Mouse (Mus musculus) MEL (cell line): ENCODE data around the gene Ccdc57. TPM values are rescaled to one million over a fixed set of nuclear protein-coding genes. Genes with fewer than 3 reads are reported as not detected.

Experiments
- DNase-seq: peaks from one replicate; pipeline ENCODE4 v3.0.0; 2011; ENCODE audit warnings: low read depth, low spot score
- H3K27ac ChIP-seq: 2 replicates; pipeline ENCODE4 v1.5.1; 2012; ENCODE audit warnings: low read depth, mild to moderate bottlenecking, control low read depth, low read length, moderate library complexity; ENCODE audit not compliant: control insufficient read depth
- H3K27me3 ChIP-seq, 2 experiments: fragments of 150-350 bp in 1 of 2; sonication (generic) in 1 of 2; 2 replicates each; pipeline ENCODE4 v1.6.1; 2012; ENCODE audit warnings: low read length in 2 of 2, mild to moderate bottlenecking in 2 of 2, improper control_type of control experiment in 1 of 2, moderate library complexity in 1 of 2; ENCODE audit not compliant: insufficient read depth in 2 of 2, control insufficient read depth in 1 of 2
- H3K36me3 ChIP-seq, 2 experiments: 2 replicates each; pipeline ENCODE4 v1.6.1; 2012 to 2014; ENCODE audit warnings: low read length in 2 of 2, improper control_type of control experiment in 1 of 2, inconsistent platforms in 1 of 2, mild to moderate bottlenecking in 1 of 2; ENCODE audit not compliant: insufficient read depth in 2 of 2, control insufficient read depth in 1 of 2
- H3K4me1 ChIP-seq, 2 experiments: fragments of 150-350 bp in 1 of 2; sonication (generic) in 1 of 2; 2 replicates each; pipeline ENCODE4 v1.6.1; 2012; ENCODE audit warnings: low read length in 2 of 2, improper control_type of control experiment in 1 of 2, mild to moderate bottlenecking in 1 of 2; ENCODE audit not compliant: insufficient read depth in 2 of 2, control insufficient read depth in 1 of 2
- H3K4me3 ChIP-seq, 2 experiments: fragments of 150-350 bp in 1 of 2; sonication (generic) in 1 of 2; 2 replicates each; pipeline ENCODE4 v1.5.1; 2012; ENCODE audit warnings: low read depth in 2 of 2, low read length in 2 of 2, mild to moderate bottlenecking in 2 of 2, moderate library complexity in 2 of 2, control low read depth in 1 of 2, improper control_type of control experiment in 1 of 2; ENCODE audit not compliant: control insufficient read depth in 1 of 2, insufficient read depth in 1 of 2
- H3K79me2 ChIP-seq: 2 replicates; pipeline ENCODE4 v1.6.1; 2012; ENCODE audit warnings: mild to moderate bottlenecking, low read length, moderate library complexity; ENCODE audit not compliant: control insufficient read depth, poor library complexity, insufficient read depth
- H3K9ac ChIP-seq: 2 replicates; pipeline ENCODE4 v1.6.1; 2012; ENCODE audit warnings: low read depth, mild to moderate bottlenecking, control low read depth, low read length, moderate library complexity; ENCODE audit not compliant: control insufficient read depth, poor library complexity, severe bottlenecking
- H3K9me3 ChIP-seq: fragments of 150-350 bp; sonication (generic); replicated peaks from 2 replicates; pipeline ENCODE4 v1.6.1; 2012; ENCODE audit warnings: mild to moderate bottlenecking, low read length, improper control_type of control experiment, moderate library complexity; ENCODE audit not compliant: insufficient read depth
- BHLHE40 ChIP-seq: IDR thresholded peaks from 2 replicates; pipeline ENCODE4 v1.6.1; 2012; ENCODE audit warnings: low read depth, mild to moderate bottlenecking, inconsistent platforms, low read length, improper control_type of control experiment, borderline replicate concordance
- CHD2 ChIP-seq: IDR thresholded peaks from 2 replicates; pipeline ENCODE4 v1.6.1; 2011; ENCODE audit warnings: low read length, improper control_type of control experiment
- ELF1 ChIP-seq: IDR thresholded peaks from 2 replicates; pipeline ENCODE4 v1.6.1; 2014; ENCODE audit warnings: low read depth, mild to moderate bottlenecking, inconsistent platforms, low read length, improper control_type of control experiment, moderate library complexity
- EP300 ChIP-seq, 2 experiments: IDR thresholded peaks; 2 replicates each; pipeline ENCODE4 v1.6.1; 2011; ENCODE audit warnings: improper control_type of control experiment in 2 of 2, low read length in 2 of 2, low read depth in 1 of 2, mild to moderate bottlenecking in 1 of 2
- ETS1 ChIP-seq: IDR thresholded peaks from 2 replicates; pipeline ENCODE4 v1.6.1; 2012; ENCODE audit warnings: low read depth, mild to moderate bottlenecking, inconsistent platforms, low read length, improper control_type of control experiment, moderate library complexity
- GABPA ChIP-seq: IDR thresholded peaks from 2 replicates; pipeline ENCODE4 v1.6.1; 2012; ENCODE audit warnings: low read depth, mild to moderate bottlenecking, inconsistent platforms, low read length, improper control_type of control experiment, moderate library complexity
- JUND ChIP-seq: IDR thresholded peaks from 2 replicates; pipeline ENCODE4 v1.6.1; 2011; ENCODE audit warnings: low read depth, mild to moderate bottlenecking, improper control_type of control experiment, low read length
- KAT2A ChIP-seq: conservative IDR thresholded peaks from 2 replicates; pipeline ENCODE4 v1.6.1; 2012; ENCODE audit warnings: low read depth, low read length, improper control_type of control experiment, inconsistent platforms
- MAX ChIP-seq: IDR thresholded peaks from 2 replicates; pipeline ENCODE4 v1.6.1; 2011; ENCODE audit warnings: low read length, improper control_type of control experiment
- MEF2A ChIP-seq: IDR thresholded peaks from 2 replicates; pipeline ENCODE4 v1.6.1; 2014; ENCODE audit warnings: low read depth, mild to moderate bottlenecking, inconsistent platforms, low read length, improper control_type of control experiment; ENCODE audit not compliant: poor library complexity, insufficient replicate concordance, severe bottlenecking; ENCODE audit errors: extremely low read depth
- MYC ChIP-seq: IDR thresholded peaks from 2 replicates; pipeline ENCODE4 v1.6.1; 2011; ENCODE audit warnings: low read depth, mild to moderate bottlenecking, low read length, improper control_type of control experiment, moderate library complexity
- NELFE ChIP-seq: IDR thresholded peaks from 2 replicates; pipeline ENCODE4 v1.6.1; 2011; ENCODE audit warnings: low read depth, low read length, improper control_type of control experiment
- NRF1 ChIP-seq: IDR thresholded peaks from 2 replicates; pipeline ENCODE4 v1.6.1; 2014; ENCODE audit warnings: low read depth, mild to moderate bottlenecking, inconsistent platforms, low read length, improper control_type of control experiment, moderate library complexity; ENCODE audit not compliant: poor library complexity, insufficient read depth, severe bottlenecking
- POLR2A ChIP-seq, 2 experiments: IDR thresholded peaks; 2 replicates each; pipeline ENCODE4 v1.6.1; 2011 to 2012; ENCODE audit warnings: low read length in 2 of 2, mild to moderate bottlenecking in 2 of 2, control low read depth in 1 of 2, improper control_type of control experiment in 1 of 2, low read depth in 1 of 2, moderate library complexity in 1 of 2; ENCODE audit not compliant: control insufficient read depth in 1 of 2, insufficient read depth in 1 of 2, poor library complexity in 1 of 2
- POLR2AphosphoS2 ChIP-seq: IDR thresholded peaks from 2 replicates; pipeline ENCODE4 v1.6.1; 2011; ENCODE audit warnings: low read length, improper control_type of control experiment
- POLR2AphosphoS5 ChIP-seq: IDR thresholded peaks from 2 replicates; pipeline ENCODE4 v1.6.1; 2012; ENCODE audit warnings: low read depth, borderline replicate concordance, mild to moderate bottlenecking, inconsistent platforms, low read length, moderate library complexity, mixed read lengths
- RAD21 ChIP-seq: IDR thresholded peaks from 2 replicates; pipeline ENCODE4 v1.6.1; 2011; ENCODE audit warnings: mild to moderate bottlenecking, low read depth, low read length, improper control_type of control experiment
- SMC3 ChIP-seq: IDR thresholded peaks from 2 replicates; pipeline ENCODE4 v1.6.1; 2011; ENCODE audit warnings: low read depth, low read length, improper control_type of control experiment
- TBP ChIP-seq: IDR thresholded peaks from 2 replicates; pipeline ENCODE4 v1.8.0; 2011; ENCODE audit warnings: low read depth, low read length, improper control_type of control experiment
- TCF12 ChIP-seq: IDR thresholded peaks from 2 replicates; pipeline ENCODE4 v1.6.1; 2014; ENCODE audit warnings: low read depth, mild to moderate bottlenecking, inconsistent platforms, low read length, improper control_type of control experiment, moderate library complexity
- UBTF ChIP-seq: IDR thresholded peaks from 2 replicates; pipeline ENCODE4 v1.6.1; 2012; ENCODE audit warnings: low read depth, mild to moderate bottlenecking, inconsistent platforms, low read length, improper control_type of control experiment, moderate library complexity, borderline replicate concordance; ENCODE audit not compliant: insufficient read depth
- USF1 ChIP-seq: IDR thresholded peaks from 2 replicates; pipeline ENCODE4 v1.6.1; 2014; ENCODE audit warnings: low read depth, mild to moderate bottlenecking, inconsistent platforms, low read length, improper control_type of control experiment, moderate library complexity
- ZMIZ1 ChIP-seq: IDR thresholded peaks from 2 replicates; pipeline ENCODE4 v1.6.1; 2012; ENCODE audit warnings: low read depth, mild to moderate bottlenecking, inconsistent platforms, low read length, improper control_type of control experiment, moderate library complexity
- polyA plus RNA-seq, 2 experiments: library from polyadenylated mRNA; stranded (reverse) in 1 of 2; unstranded in 1 of 2; fragments of >175 nt in 1 of 2; fragments of >200 nt in 1 of 2; gene quantifications; 2 replicates each; pipeline versions ENCODE4 v1.2.1 to v1.2.4; 2012; ENCODE audit warnings: low replicate concordance in 2 of 2, low read depth in 1 of 2; ENCODE audit not compliant: insufficient read length in 2 of 2, insufficient read depth in 1 of 2, missing spikeins in 1 of 2
- total RNA-seq: library from RNA; depleted of rRNA; stranded (reverse); fragments of 300-350 nt; gene quantifications from 2 replicates; pipeline ENCODE4 v1.2.3, GENCODE M21; 2012

The Ccdc57 gene
- total and polyA plus RNA-seq, 3 experiments = 5.3 to 7.4 TPM; not detected in 1

GRCm38 (mm10) chr11:120950281-120951202 lies 17.9 kb upstream of the Ccdc57 start (continued):
- peak; percentile 38; the same call in 1 of the 2 replicates for TF ChIP-seq TBP
- TF ChIP-seq MEF2A = no peak
- TF ChIP-seq GABPA = peak; percentile 48; the same call in 1 of the 2 replicates
- no peak; the same call in 1 of the 2 replicates for TF ChIP-seq RAD21
- TF ChIP-seq NELFE = peak; percentile 74

GRCm38 (mm10) chr11:120949863-120950262 lies 17.2 kb upstream of the Ccdc57 start:
- no peak; the same call in 1 of the 2 replicates for TF ChIP-seq POLR2AphosphoS5
- no peak for TF ChIP-seq MAX
- Histone ChIP-seq H3K27ac (peak overlapping the region; percentile 70), H3K4me1 (peaks cover 4 to 24% of the 10 kb centered on the region in 2 experiments), H3K36me3 (peaks cover 9 to 18% of the 10 kb centered on the region in 2 experiments), H3K4me3 (peak overlapping the region; percentile 76 to 78), H3K79me2 (peaks cover 56% of the 10 kb centered on the region), H3K9me3 (no peaks in the 10 kb centered on the region), H3K9ac (peak overlapping the region; percentile 89), H3K27me3 (no peaks in the 10 kb centered on the region)
- peak; percentile 73 for DNase-seq

DNA sequence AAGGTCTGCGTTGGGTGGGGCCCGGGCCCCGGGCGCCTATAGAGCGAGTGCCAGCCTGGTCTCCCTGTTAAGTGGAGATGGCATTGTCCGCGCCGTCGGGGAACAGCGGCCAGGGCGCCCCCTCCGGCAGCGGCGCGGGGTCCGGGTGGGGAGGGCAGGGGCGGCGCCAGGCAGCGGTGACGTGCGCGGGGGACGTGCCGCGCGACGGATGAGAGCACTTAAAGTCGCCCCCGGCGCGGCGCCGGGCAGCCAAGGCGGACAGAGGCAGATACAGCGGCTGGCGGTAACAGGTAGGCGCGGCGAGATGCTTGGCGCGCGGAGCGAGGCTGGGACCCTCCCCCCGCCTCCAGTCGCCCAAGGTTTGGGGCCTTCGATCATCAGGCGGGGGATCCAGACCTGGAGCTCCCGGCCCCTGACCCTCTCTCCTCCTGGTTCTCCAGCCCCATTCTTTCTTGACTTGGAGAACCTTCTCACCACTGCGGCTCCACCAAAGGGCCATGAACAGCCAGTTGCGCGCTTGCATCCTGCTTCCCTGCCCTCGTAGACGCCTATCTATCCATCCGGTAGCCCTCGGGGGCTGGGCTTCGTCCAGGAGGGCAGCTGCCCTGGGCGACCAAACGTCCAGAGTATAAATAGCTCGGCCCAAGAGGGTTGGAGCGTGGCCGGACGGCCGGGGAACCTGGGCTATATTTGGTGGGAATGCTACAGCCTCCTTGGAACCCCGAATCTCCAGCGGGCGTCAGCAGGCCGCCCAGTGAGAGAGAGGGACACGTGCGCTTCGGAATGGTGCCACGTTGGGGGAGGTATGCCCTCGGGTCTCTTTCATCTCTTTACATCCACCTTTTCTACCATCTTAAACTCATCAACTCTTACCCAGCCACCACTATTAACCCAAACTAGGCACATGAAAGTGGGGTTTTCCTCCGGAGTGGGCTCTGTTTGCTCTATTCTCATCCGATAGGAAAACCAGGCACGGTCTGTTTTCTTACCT lies 16.5 kb upstream of the Ccdc57 start:
- Histone ChIP-seq H3K9ac (peak overlapping the region; percentile 89), H3K36me3 (peaks cover 5 to 18% of the 10 kb centered on the region in 2 experiments), H3K4me3 (peak overlapping the region; percentile 76 to 78), H3K27me3 (no peaks in the 10 kb centered on the region), H3K9me3 (no peaks in the 10 kb centered on the region), H3K79me2 (peaks cover 49% of the 10 kb centered on the region), H3K4me1 (peaks cover 4 to 24% of the 10 kb centered on the region in 2 experiments), H3K27ac (peak overlapping the region; percentile 70)
- peak; percentile 91 for DNase-seq
- no peak for TF ChIP-seq CHD2
- TF ChIP-seq ELF1 = 0 out of 2 replicates have a peak, but pooled peaks have one; percentile 11
- TF ChIP-seq UBTF = 0 out of 2 replicates have a peak, but pooled peaks have one; percentile 33
- no peak; the same call in none of the 2 replicates for TF ChIP-seq KAT2A
- TF ChIP-seq ETS1 = peak; percentile 28; the same call in 1 of the 2 replicates
- TF ChIP-seq POLR2AphosphoS2 = peak; percentile 93
- peak; percentile 99 for TF ChIP-seq ZMIZ1
- no peak; a peak in 1 of 4 replicates for TF ChIP-seq EP300 (IDR thresholded peaks at IDR 0.05; ENCODE audit: low read depth in 1 of 2, low read length in 2 of 2)
- peak; percentile 45; the same call in 1 of the 2 replicates for TF ChIP-seq BHLHE40
- TF ChIP-seq SMC3 = no peak
- TF ChIP-seq USF1 = peak; percentile 56; the same call in 1 of the 2 replicates
- peak; percentile 99 for TF ChIP-seq MYC
- peak; percentile 78 to 97; a peak in 3 of 4 replicates for TF ChIP-seq POLR2A (IDR thresholded peaks at IDR 0.05; ENCODE audit: control insufficient read depth in 1 of 2, insufficient read depth in 1 of 2, low read depth in 1 of 2, low read length in 2 of 2, poor library complexity in 1 of 2)
- TF ChIP-seq POLR2AphosphoS5 = no peak
- TF ChIP-seq TCF12 = peak; percentile 69
- peak; percentile 98 for TF ChIP-seq MAX
- peak; percentile 63 for TF ChIP-seq NRF1
- TF ChIP-seq JUND = no peak
- no peak; the same call in 1 of the 2 replicates for TF ChIP-seq GABPA
